Mouse (Mus musculus) neutrophil, adult 5-6 weeks (primary cell): ENCODE results near the gene Trpm2. TPM values are rescaled to one million over a fixed set of nuclear protein-coding genes. Genes with fewer than 3 reads are reported as not detected.
A peak's percentile ranks its signal among the peaks of the same experiment; 100 is the strongest.
"Not testable (repeated sequence)": the region's sequence is repeated elsewhere in the genome, so short reads cannot be mapped to it uniquely, and the experiment has no call there.

ENCODE experiments used
- ATAC-seq: fragments of 151-379, 151-347 bp; 2 replicates; pipeline ENCODE4 v1.8.0; 2017; ENCODE audit warnings: mild to moderate bottlenecking, moderate TSS enrichment; ENCODE audit not compliant: insufficient number of reproducible peaks, poor library complexity, low FRiP score, severe bottlenecking; ENCODE audit errors: extremely low read depth
- total RNA-seq: library from RNA; stranded (forward); fragments of 200-1000 nt; gene quantifications from 2 replicates; pipeline ENCODE4 v1.2.3, GENCODE M21; 2017

Gene Trpm2
- total RNA-seq, 1 experiment from 2014 or later = 259 TPM

GRCm38 (mm10) chr10:77985775-77986174 lies 15.4 kb upstream of the Trpm2 start:
- ATAC-seq = no peak

DNA sequence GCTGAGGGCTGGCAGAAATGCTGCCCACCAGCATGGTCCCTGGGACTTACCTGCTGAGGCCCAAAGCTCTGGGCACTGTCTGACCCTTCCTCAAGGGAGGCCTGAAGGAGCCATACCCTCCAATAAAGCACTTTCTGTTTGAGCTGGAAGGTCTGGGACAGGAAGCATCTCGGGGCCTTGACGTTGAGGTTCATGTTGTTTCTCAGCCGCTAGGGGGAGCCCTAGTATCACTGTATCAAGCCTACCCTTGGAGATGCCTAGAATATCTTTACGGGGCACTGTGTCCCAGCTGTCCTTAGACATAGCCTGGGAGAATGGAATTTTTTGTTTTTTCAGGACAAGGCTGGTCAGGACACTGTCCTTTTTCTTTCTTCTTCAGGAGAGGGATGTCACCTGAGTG lies 14.3 kb upstream of the Trpm2 start:
- peak; percentile 82 for ATAC-seq

DNA sequence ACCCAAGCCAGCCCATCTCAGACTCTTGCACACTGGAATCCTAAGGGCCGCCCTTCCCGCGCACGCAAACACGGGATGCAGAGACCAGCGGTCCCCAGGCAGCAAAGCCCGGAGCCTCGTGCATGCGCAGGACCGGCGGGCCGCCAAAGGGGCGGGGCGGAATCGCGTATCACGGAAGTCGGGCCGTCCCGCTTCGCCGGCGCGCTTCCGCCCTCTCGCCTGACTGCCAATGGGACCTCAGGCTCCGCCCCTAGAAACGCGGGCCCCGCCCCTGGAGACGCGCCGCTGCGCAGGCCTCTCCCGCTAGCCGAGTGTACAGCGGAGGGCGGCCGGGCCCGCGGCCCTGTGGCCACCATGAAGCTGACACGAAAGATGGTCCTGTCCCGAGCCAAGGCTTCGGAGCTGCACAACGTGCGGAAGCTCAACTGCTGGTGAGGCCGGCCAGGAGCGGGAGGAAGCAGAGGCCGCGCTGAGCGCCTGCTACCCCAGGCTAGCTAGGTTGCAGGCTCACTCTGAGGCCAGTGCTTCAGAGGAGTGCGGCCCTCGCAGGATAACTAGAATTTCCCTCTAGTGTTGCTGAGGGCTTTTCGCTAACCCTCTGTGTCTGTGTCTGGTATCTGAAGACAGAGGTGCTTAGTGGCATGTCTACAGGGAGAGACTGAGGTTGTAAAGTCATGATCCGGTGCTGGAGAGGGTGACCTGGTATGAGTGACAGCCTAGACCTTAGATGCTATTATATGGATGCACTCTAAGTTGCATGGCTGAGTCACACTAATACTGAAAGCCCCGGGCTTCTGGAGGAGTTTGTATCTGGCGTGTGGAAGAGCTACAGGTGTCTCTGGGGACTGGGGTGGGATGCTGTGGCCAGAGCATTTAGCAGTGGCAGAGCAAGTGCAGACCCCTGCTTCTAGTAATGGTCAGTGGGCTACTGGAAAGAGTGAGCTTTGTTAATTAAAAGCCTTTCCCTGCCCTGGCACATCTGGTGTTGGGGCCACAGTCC lies 8.3 kb upstream of the Trpm2 start, which contains the start of gene 1810043G02Rik:
Gene 1810043G02Rik, plus strand, starts transcription at position 174 of the 1,000 bp plus-strand sequence.
- ATAC-seq = peak; percentile 92

DNA sequence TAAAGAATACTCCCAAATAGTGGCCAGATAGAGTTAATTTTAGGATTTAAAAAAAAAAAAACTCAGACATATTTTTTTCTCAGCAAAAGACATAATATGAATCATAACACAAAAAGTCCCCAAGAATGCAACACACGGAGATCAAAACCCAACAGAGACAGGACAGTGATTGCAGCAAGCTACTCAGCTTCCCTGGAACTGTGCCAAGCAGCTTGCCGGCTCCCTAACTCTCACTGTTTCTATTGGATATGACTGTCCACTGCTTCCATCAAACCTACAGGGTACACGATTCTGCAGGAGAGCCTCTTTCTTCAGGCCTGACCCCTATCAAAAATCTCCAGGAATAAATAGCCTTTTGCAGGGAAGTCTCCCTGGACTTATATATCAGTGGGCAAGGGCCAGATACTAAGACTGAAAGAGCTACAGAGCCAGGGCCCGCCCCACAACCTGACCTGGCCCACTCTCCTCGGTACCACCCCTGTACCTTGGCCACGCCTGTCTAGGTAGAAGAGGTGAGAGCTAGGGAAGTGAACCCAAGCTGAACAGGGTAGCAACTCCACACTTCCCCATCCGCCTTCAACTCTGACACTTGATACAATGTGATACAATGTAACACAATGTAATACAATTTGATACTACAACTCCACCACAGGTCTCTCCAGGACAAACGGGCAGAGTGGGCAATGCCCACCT lies 6.2 kb upstream of the Trpm2 start:
- ATAC-seq = no peak

GRCm38 (mm10) chr10:77975653-77976052 lies 5.3 kb upstream of the Trpm2 start:
- ATAC-seq = no peak

- no peak for ATAC-seq
Measured at GRCm38 (mm10) chr10:77974811-77975210, 4.4 kb upstream of the Trpm2 start.

DNA sequence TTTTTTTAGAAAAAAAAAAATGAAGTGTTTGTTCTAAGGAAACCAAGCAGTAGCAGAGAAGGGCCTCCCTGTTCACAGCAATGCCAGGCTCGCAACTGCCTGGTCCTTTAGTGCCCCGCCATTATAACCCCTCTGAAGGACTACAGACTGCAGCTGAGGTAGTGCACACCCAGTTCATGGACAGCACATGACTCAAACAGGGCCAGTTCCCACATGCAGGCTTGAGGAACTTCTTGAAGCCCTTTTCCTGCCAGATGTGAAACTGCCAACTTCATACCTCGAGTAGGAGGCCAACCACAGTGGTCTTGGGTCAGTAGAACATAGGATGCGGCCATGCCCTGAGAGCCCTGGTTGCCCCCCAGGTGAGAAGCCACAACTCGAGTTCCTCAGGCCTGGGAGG lies 4.0 kb upstream of the Trpm2 start:
- no peak for ATAC-seq

GRCm38 (mm10) chr10:77971709-77972553 lies 1.6 kb upstream of the Trpm2 start:
- ATAC-seq = no peak

GRCm38 (mm10) chr10:77971191-77971590 lies 828 bp upstream of the Trpm2 start:
- peak; percentile 24; the same call in 1 of the 2 replicates for ATAC-seq

DNA sequence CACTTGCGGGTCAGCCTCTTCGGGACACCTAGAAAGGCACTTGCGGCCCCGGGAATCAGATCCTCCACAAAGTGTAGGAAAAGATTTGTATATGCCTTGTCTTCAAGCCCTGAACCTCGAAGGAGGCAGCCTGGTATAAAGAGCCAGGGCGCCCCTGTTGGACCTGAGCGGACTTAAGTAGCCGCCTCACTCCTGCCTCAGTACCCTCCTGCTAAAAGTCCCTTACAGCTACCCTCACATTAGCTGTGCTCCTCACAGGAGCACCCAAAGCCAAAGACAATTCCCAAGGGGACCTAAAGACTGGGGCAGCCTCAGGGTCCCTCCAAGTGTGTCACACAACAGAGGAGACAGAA lies 414 bp downstream of the Trpm2 start:
- no peak for ATAC-seq

DNA sequence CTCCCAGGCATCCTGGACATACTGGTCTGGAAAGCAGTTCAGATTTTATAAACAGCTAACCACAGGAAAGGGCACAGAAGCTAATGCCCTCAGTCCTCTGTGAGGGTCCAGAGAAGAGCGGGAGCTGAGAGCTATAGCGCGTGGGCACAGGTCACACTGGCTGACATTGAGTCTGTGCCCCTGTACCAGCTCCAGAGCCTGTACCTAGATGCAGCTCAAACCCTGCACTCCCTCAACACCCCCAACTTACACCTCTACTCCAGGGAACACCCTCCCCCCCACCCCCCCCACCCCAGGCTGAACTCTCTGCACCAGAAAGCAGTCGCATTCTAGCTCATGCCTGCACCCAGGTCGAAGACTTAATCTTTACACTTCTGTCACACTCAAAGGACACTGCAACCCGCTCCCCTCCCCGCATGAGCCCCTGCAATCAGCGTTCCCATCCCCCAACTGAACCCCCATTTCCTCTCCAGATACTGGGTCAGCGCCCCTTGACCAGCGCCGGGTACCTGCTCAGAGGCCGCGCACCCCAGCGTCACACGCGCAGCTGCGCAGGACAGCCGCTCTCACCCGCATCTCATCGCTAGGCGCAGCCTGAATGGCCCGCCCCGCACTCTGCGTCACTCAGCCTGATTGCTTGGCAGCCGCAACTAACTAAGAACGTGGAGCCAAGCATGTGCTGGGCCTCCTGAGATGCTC lies 940 bp downstream of the Trpm2 start:
- ATAC-seq = peak; percentile 62

DNA sequence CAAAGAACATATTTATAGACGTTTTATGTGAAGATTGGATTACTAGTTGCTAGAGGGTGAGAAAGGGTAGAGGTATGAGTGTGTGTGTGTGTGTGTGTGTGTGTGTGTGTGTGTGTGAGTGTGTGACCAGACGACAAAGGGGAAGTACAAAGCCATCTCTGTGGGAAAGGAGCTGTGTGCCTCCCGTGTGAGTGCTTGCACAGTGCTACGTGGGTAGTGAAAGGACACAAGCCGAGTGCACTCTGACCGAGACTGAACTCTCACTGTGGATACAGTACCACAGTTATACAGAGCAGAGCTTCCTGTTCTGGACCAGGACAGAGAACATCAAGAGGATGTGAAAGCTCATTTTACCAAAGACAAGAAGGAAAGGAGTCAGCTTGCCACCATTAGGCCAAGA lies 6.4 kb downstream of the Trpm2 start:
- ATAC-seq = peak; percentile 66

- ATAC-seq = peak; percentile 83
Measured at GRCm38 (mm10) chr10:77962725-77963124, 7.6 kb downstream of the Trpm2 start.

GRCm38 (mm10) chr10:77950468-77950867 lies 19.9 kb downstream of the Trpm2 start:
- not testable (repeated sequence) for ATAC-seq

DNA sequence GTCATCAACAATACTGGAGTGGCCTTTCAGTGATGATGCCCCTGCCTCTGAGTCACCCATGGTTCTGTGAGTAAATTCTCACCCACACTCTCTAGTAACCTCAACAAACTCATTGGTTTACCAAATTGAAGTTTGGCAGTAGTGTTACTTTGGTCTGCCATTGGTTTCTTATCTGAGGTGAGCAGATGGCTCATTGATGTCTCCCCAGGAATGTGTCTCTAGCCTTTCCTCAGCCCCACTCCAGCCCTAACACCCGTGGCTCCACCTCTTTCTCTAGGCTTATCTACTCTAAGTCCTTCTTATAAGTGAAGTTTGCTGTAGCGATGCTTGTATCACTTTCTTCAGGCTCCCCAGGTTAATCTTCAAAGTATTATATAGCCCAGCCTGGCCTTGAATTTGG lies 30.7 kb downstream of the Trpm2 start:
- ATAC-seq = no peak

DNA sequence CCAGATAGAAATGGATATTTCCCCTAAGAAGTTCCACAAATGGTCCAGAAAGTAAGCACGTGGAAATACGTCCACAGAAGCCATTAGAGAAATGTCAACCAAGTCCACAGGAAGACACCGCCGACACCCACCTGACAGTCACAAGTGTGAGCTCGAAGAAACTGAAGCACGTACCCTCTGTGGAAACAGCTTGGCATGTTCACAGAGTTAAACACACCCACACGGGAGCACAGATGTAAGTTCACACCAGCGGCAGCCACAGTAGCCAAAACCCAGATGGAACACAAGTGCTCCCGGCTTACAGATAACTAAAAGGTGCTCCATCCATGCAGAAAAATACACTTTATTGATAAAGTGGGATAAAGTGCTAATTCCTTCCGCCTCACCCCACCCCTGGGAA lies 43.0 kb downstream of the Trpm2 start:
- ATAC-seq = no peak

GRCm38 (mm10) chr10:77926140-77926539 lies 44.2 kb downstream of the Trpm2 start:
- 0 out of 2 replicates have a peak, but pooled peaks have one; percentile 31 for ATAC-seq

DNA sequence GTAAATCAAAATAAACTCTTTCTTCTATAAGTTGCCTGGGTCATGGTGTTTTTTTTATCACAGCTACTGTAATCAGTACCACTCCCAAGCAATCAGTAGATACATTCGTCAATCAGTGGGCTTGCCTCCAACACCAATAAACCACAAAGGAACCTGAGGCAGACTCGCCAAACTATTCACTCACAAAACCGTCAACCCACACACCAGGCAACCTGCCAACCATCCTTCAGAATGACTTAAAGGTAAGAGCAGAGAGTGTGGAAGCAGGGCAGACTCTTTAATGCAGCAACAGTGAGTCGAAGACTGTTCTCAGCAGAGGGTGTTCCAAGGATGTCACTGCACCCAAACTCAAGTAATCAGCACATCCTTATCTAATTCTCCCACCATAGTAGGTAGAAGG lies 47.7 kb downstream of the Trpm2 start:
- no peak for ATAC-seq

GRCm38 (mm10) chr10:77921009-77921408 lies 49.4 kb downstream of the Trpm2 start:
- no peak for ATAC-seq
